ENCODE assay signal across 19 mouse cellular contexts in genomic region chr8:115524713-115525112, GRCm38 (mm10).
A peak's percentile ranks its signal among the peaks of the same experiment; 100 is the strongest.
DNase-seq lines count a peak whose midpoint lies in the region; ATAC-seq and TF ChIP-seq lines count a peak whose summit lies in the region.
"Had no signal": no experiment of that assay in that cellular context is flagged by ENCODE, and none has a peak within 500 bp of the region (broad histone marks: within the 10 kb centered on the region; RNA-seq: fewer than 3 reads in every experiment).

No protein-coding gene starts in this region.

- peak; percentile 14 to 19 for DNase-seq in cerebellum, adult 2 months
- no peak for DNase-seq in cerebellum, adult 11 months
- DNase-seq in hindbrain, postnatal 0 days (ENCODE audit: low spot score), result peak; percentile 60
- DNase-seq in hindbrain, embryonic 14.5 days (ENCODE audit: low spot score), result no peak
- DNase-seq in adrenal gland, postnatal 36 days, result peak; percentile 16 to 25
- peak; percentile 61 for DNase-seq in ovary, postnatal 36 days (ENCODE audit: low spot score)
- DNase-seq in kidney, postnatal 14 days, result no peak
- no peak for DNase-seq in right cerebral cortex, adult 18-20 months
- DNase-seq: heart, postnatal 14 days; kidney, postnatal 36 days; liver, embryonic 13.5 days; midbrain, embryonic 14.5 days; thymus, postnatal 4 days had no signal

- no peaks in the 10 kb centered on the region for H3K36me3 ChIP-seq in hindbrain, postnatal 0 days (ENCODE audit: insufficient read depth, low read length)
- H3K36me3 ChIP-seq in hindbrain, embryonic 14.5 days (replicated peaks; ENCODE audit: control insufficient read depth, insufficient read depth), result no peaks in the 10 kb centered on the region
- H3K36me3 ChIP-seq: embryonic facial prominence, embryonic 13.5 days; forebrain, embryonic 10.5 days; limb, embryonic 10.5 days; liver, embryonic 13.5 days; neural tube, embryonic 13.5 days; stomach, embryonic 15.5 days had no signal

- TF ChIP-seq POLR2A in cerebellum, adult 2 months (IDR thresholded peaks at IDR 0.05; ENCODE audit: borderline replicate concordance, insufficient read depth, low read length), result no peak

- no peak for TF ChIP-seq CTCF in cerebellum, adult 2 months (IDR thresholded peaks at IDR 0.05; ENCODE audit: borderline replicate concordance, insufficient read depth, low read depth, low read length)
- TF ChIP-seq CTCF in hindbrain, postnatal 0 days (IDR thresholded peaks at IDR 0.05; ENCODE audit: low read depth), result no peak

- H3K9ac ChIP-seq in hindbrain, postnatal 0 days (replicated peaks; ENCODE audit: low read length), result no peak overlapping the region
- H3K9ac ChIP-seq in hindbrain, embryonic 14.5 days, result no peak overlapping the region
- H3K9ac ChIP-seq: embryonic facial prominence, embryonic 13.5 days; liver, embryonic 13.5 days; neural tube, embryonic 13.5 days; stomach, embryonic 15.5 days had no signal

- WGBS in cerebellum, adult 2 months, result 22% methylated on average over 8 of the region's 8 CpGs
- WGBS in hindbrain, postnatal 0 days, result 51% methylated on average over 8 of the region's 8 CpGs
- WGBS in hindbrain, embryonic 14.5 days, result 78% methylated on average over 6 of the region's 8 CpGs

- no peak overlapping the region for H3K4me3 ChIP-seq in cerebellum, adult 2 months (replicated peaks; ENCODE audit: insufficient read depth, low read depth, low read length)
- no peak overlapping the region for H3K4me3 ChIP-seq in hindbrain, postnatal 0 days (ENCODE audit: low read length)
- no peak overlapping the region for H3K4me3 ChIP-seq in hindbrain, embryonic 14.5 days (replicated peaks; ENCODE audit: low read length)
- H3K4me3 ChIP-seq: embryonic facial prominence, embryonic 13.5 days; forebrain, embryonic 10.5 days; limb, embryonic 10.5 days; liver, embryonic 13.5 days; neural tube, embryonic 13.5 days; stomach, embryonic 15.5 days had no signal

- no peak overlapping the region for H3K27ac ChIP-seq in cerebellum, adult 2 months (ENCODE audit: insufficient read depth, low read length)
- no peak overlapping the region for H3K27ac ChIP-seq in hindbrain, postnatal 0 days
- H3K27ac ChIP-seq in hindbrain, embryonic 14.5 days, result no peak overlapping the region
- H3K27ac ChIP-seq: embryonic facial prominence, embryonic 13.5 days; forebrain, embryonic 10.5 days; limb, embryonic 10.5 days; liver, embryonic 13.5 days; macrophage; neural tube, embryonic 13.5 days; stomach, embryonic 15.5 days had no signal

- peaks cover 3% of the 10 kb centered on the region; the same call in 1 of the 2 replicates for H3K9me3 ChIP-seq in hindbrain, postnatal 0 days (ENCODE audit: low read length)
- peaks cover 5% of the 10 kb centered on the region; the same call in 1 of the 2 replicates for H3K9me3 ChIP-seq in hindbrain, embryonic 14.5 days (ENCODE audit: control insufficient read depth, low read length)
- H3K9me3 ChIP-seq: embryonic facial prominence, embryonic 13.5 days; forebrain, embryonic 10.5 days; limb, embryonic 10.5 days; liver, embryonic 13.5 days; neural tube, embryonic 13.5 days; stomach, embryonic 15.5 days had no signal

- H3K4me2 ChIP-seq in hindbrain, postnatal 0 days (ENCODE audit: low read depth, low read length), result no peak overlapping the region
- H3K4me2 ChIP-seq in hindbrain, embryonic 14.5 days (replicated peaks), result no peak overlapping the region
- H3K4me2 ChIP-seq: embryonic facial prominence, embryonic 13.5 days; liver, embryonic 13.5 days; neural tube, embryonic 13.5 days; stomach, embryonic 15.5 days had no signal

- H3K27me3 ChIP-seq in cerebellum, adult 2 months (ENCODE audit: control insufficient read depth, insufficient read depth, low read length), result no peaks in the 10 kb centered on the region
- H3K27me3 ChIP-seq in hindbrain, postnatal 0 days (ENCODE audit: insufficient read depth, low read length), result no peaks in the 10 kb centered on the region
- H3K27me3 ChIP-seq in hindbrain, embryonic 14.5 days (ENCODE audit: control insufficient read depth, insufficient read depth, low read length), result no peaks in the 10 kb centered on the region
- H3K27me3 ChIP-seq: liver, embryonic 13.5 days; neural tube, embryonic 13.5 days; stomach, embryonic 15.5 days had no signal

- ATAC-seq in hindbrain, postnatal 0 days, result no peak
- no peak for ATAC-seq in hindbrain, embryonic 14.5 days (ENCODE audit: low FRiP score)

- H3K4me1 ChIP-seq in cerebellum, adult 2 months (ENCODE audit: control insufficient read depth, insufficient read depth, low read length), result peaks cover 7% of the 10 kb centered on the region
- no peaks in the 10 kb centered on the region for H3K4me1 ChIP-seq in hindbrain, postnatal 0 days (ENCODE audit: insufficient read depth, low read length)
- H3K4me1 ChIP-seq in hindbrain, embryonic 14.5 days (replicated peaks; ENCODE audit: control insufficient read depth, insufficient read depth, low read length), result no peaks in the 10 kb centered on the region
- H3K4me1 ChIP-seq: embryonic facial prominence, embryonic 13.5 days; liver, embryonic 13.5 days; neural tube, embryonic 13.5 days; stomach, embryonic 15.5 days had no signal

Comparison
In these comparisons a context has a peak if more than half of its experiments do, and no peak if none do; other contexts are left out.
1. DNase-seq: peak in cerebellum, adult 2 months (2 of 2), hindbrain, postnatal 0 days (single experiment), adrenal gland, postnatal 36 days (2 of 2) and ovary, postnatal 36 days (single experiment); none in cerebellum, adult 11 months (single experiment), hindbrain, embryonic 14.5 days (single experiment), kidney, postnatal 14 days (single experiment) and right cerebral cortex, adult 18-20 months (single experiment).